ENCODE assay signal across 9 mouse cellular contexts in genomic region chr12:29528031-29528771, GRCm38 (mm10). TPM values are rescaled to one million over a fixed set of nuclear protein-coding genes. Genes with fewer than 3 reads are reported as not detected.
DNase-seq lines count a peak whose midpoint lies in the region; ATAC-seq lines count a peak whose summit lies in the region.
"Had no signal": no experiment of that assay in that cellular context is flagged by ENCODE, and none has a peak within 500 bp of the region (broad histone marks: within the 10 kb centered on the region; RNA-seq: fewer than 3 reads in every experiment).

TSS of gene Myt1l (plus strand) at chr12:29528384.

- 17% methylated on average over 13 of the region's 13 CpGs for WGBS in forebrain, embryonic 10.5 days
- WGBS in neural tube, embryonic 12.5 days: 20% methylated on average over 13 of the region's 13 CpGs

- peak; percentile 19 for DNase-seq in forebrain, embryonic 10.5 days (ENCODE audit: extremely low spot score, low spot score)
- peak in 1 of 2 experiments; percentile 89 for DNase-seq in layer of hippocampus, postnatal 14 days (ENCODE audit: low spot score in 2 of 2)
- no peak for DNase-seq in adrenal gland, postnatal 10 days
- no peak for DNase-seq in gastrocnemius, postnatal 25 days

- no peaks in the 10 kb centered on the region for H3K36me3 ChIP-seq in megakaryocyte, embryonic 14.5 days (replicated peaks; ENCODE audit: low read length)
- H3K36me3 ChIP-seq in forebrain, embryonic 10.5 days (replicated peaks): no peaks in the 10 kb centered on the region
- H3K36me3 ChIP-seq in neural tube, embryonic 12.5 days: no peaks in the 10 kb centered on the region

- peaks cover 8% of the 10 kb centered on the region for H3K27me3 ChIP-seq in megakaryocyte, embryonic 14.5 days (replicated peaks)
- H3K27me3 ChIP-seq in forebrain, embryonic 10.5 days (ENCODE audit: poor library complexity, severe bottlenecking): peaks cover 86% of the 10 kb centered on the region
- H3K27me3 ChIP-seq in neural tube, embryonic 12.5 days (replicated peaks): no peaks in the 10 kb centered on the region

- H3K9me3 ChIP-seq in megakaryocyte, embryonic 14.5 days: no peaks in the 10 kb centered on the region
- no peaks in the 10 kb centered on the region for H3K9me3 ChIP-seq in forebrain, embryonic 10.5 days
- no peaks in the 10 kb centered on the region for H3K9me3 ChIP-seq in neural tube, embryonic 12.5 days

- H3K4me3 ChIP-seq in megakaryocyte, embryonic 14.5 days (replicated peaks): peak within 1 kb of the TSS; percentile 59
- peak within 1 kb of the TSS; percentile 51 for H3K4me3 ChIP-seq in forebrain, embryonic 10.5 days
- peak within 1 kb of the TSS; percentile 42 for H3K4me3 ChIP-seq in neural tube, embryonic 12.5 days

- H3K9ac ChIP-seq in neural tube, embryonic 12.5 days: peak within 1 kb of the TSS; percentile 59
- H3K9ac ChIP-seq: liver, embryonic 14.5 days had no signal

- H3K27ac ChIP-seq in forebrain, embryonic 10.5 days: peak within 1 kb of the TSS; percentile 73
- H3K27ac ChIP-seq in neural tube, embryonic 12.5 days: peak within 1 kb of the TSS; percentile 94
- H3K27ac ChIP-seq: liver, embryonic 14.5 days had no signal

- H3K4me1 ChIP-seq in megakaryocyte, embryonic 14.5 days: no peaks in the 10 kb centered on the region
- H3K4me1 ChIP-seq in forebrain, embryonic 10.5 days: peaks cover 49% of the 10 kb centered on the region
- H3K4me1 ChIP-seq in neural tube, embryonic 12.5 days: peaks cover 16% of the 10 kb centered on the region; the same call in 1 of the 2 replicates

- ATAC-seq in megakaryocyte, adult 5-6 weeks (ENCODE audit: poor library complexity, severe bottlenecking): no peak
- peak; percentile 41 for ATAC-seq in neural tube, embryonic 12.5 days (ENCODE audit: low FRiP score, low read depth)
- no peak for ATAC-seq in inflammation-experienced regulatory T-cells, adult 6 months

- peak within 1 kb of the TSS; percentile 66 for H3K4me2 ChIP-seq in neural tube, embryonic 12.5 days (replicated peaks)

RNA-seq across cellular contexts. Expression of gene Myt1l, which starts in this region (rescaled TPM):
- 0.23 TPM in 1 of 2 replicates, not detected in the other for polyA plus RNA-seq in megakaryocyte, embryonic 14.5 days (2012; ENCODE audit: insufficient read depth, low replicate concordance)
- not detected in 2 replicates for total RNA-seq in megakaryocyte, adult 5-6 weeks (2015)
- not detected in 2 replicates for total RNA-seq in megakaryocyte, adult 5-6 weeks (2017)
- polyA plus RNA-seq in forebrain, embryonic 10.5 days (2016; fragmentation: Nextera tagmentation; extraction: Ambion mirVana): 1.0 and 3.3 TPM in 2 replicates
- 100 to 1,000 TPM; 189 to 225 TPM for total RNA-seq in layer of hippocampus, postnatal 14 days (2021)
- polyA plus RNA-seq in neural tube, embryonic 12.5 days (2016; fragmentation: Nextera tagmentation; extraction: Ambion mirVana): 66.5 and 72.6 TPM in 2 replicates
- total RNA-seq in adrenal gland, postnatal 10 days (2021): 1 to 10 TPM; 1.9 to 2.7 TPM
- under 1 TPM in 1 of 3 experiments, not detected in 2; 0.42 TPM for polyA plus RNA-seq in inflammation-experienced regulatory T-cells, adult 6 months (2017; shearing (Covaris generic))
- under 1 TPM in 1 of 2 experiments, not detected in 1; 0.05 TPM for total RNA-seq in gastrocnemius, postnatal 25 days (2021)
- polyA plus RNA-seq: liver, embryonic 14.5 days had no signal

Comparison
In these comparisons a context has a peak if more than half of its experiments do, and no peak if none do; other contexts are left out.
1. RNA of gene Myt1l (total RNA-seq): 189 to 225 TPM in layer of hippocampus, postnatal 14 days; 1.9 to 2.7 TPM in adrenal gland, postnatal 10 days, 0.05 TPM in gastrocnemius, postnatal 25 days and not detected in megakaryocyte, adult 5-6 weeks; every median in the first group is over 10 times any median in the second.
2. RNA of gene Myt1l (polyA plus RNA-seq): 66.5 to 72.6 TPM in neural tube, embryonic 12.5 days; 1.0 to 3.3 TPM in forebrain, embryonic 10.5 days, 0.23 TPM in megakaryocyte, embryonic 14.5 days and 0.42 TPM in inflammation-experienced regulatory T-cells, adult 6 months; every median in the first group is over 10 times any median in the second.
3. Peak in every context shown above with its lines, with median percentiles within 50 percentile points of each other: H3K4me3 ChIP-seq.